Mouse (Mus musculus) heart, embryonic 15.5 days (tissue): ENCODE data around the gene Zfp541. TPM values are rescaled to one million over a fixed set of nuclear protein-coding genes. Genes with fewer than 3 reads are reported as not detected.

Experiments
- ATAC-seq: fragments of 200-750 bp; cut with Nextera tagmentation; replicated peaks from 2 replicates; pipeline ENCODE4 v1.8.0; 2017; ENCODE audit warnings: low read depth, moderate TSS enrichment; ENCODE audit not compliant: insufficient number of reproducible peaks, insufficient read depth, low FRiP score
- H3K27ac ChIP-seq: fragments of 300-500 bp; sonication (generic); 2 replicates; pipeline ENCODE4 v1.5.1; 2015; ENCODE audit warnings: mild to moderate bottlenecking, inconsistent platforms
- H3K27me3 ChIP-seq: fragments of 300-500 bp; sonication (generic); 2 replicates; pipeline ENCODE4 v1.6.1; 2015; ENCODE audit warnings: inconsistent platforms
- H3K36me3 ChIP-seq: fragments of 300-500 bp; sonication (generic); 2 replicates; pipeline ENCODE4 v1.6.1; 2015; ENCODE audit warnings: mild to moderate bottlenecking, inconsistent platforms
- H3K4me1 ChIP-seq: fragments of 300-500 bp; sonication (generic); replicated peaks from 2 replicates; pipeline ENCODE4 v1.6.1; 2015; ENCODE audit warnings: inconsistent platforms
- H3K4me2 ChIP-seq: fragments of 300-500 bp; sonication (generic); 2 replicates; pipeline ENCODE4 v1.6.1; 2015; ENCODE audit warnings: inconsistent platforms, mild to moderate bottlenecking, moderate library complexity
- H3K4me3 ChIP-seq: fragments of 300-500 bp; sonication (generic); 2 replicates; pipeline ENCODE4 v1.5.1; 2015; ENCODE audit warnings: mild to moderate bottlenecking, inconsistent platforms
- H3K9ac ChIP-seq: fragments of 300-500 bp; sonication (generic); 2 replicates; pipeline ENCODE4 v1.6.1; 2015; ENCODE audit warnings: mild to moderate bottlenecking, inconsistent platforms
- H3K9me3 ChIP-seq: fragments of 300-500 bp; sonication (generic); replicated peaks from 2 replicates; pipeline ENCODE4 v1.6.1; 2016; ENCODE audit warnings: inconsistent platforms
- WGBS: fragments of 180-500 bp; shearing (Covaris S2); methylation state at CpG from one replicate; pipeline ENCODE4 v1.1.7; 2015; ENCODE audit warnings: mixed read lengths; 5-methylcytosine and 5-hydroxymethylcytosine counted together
- polyA plus RNA-seq: library from polyadenylated mRNA; unstranded; fragments of >200 nt; fragmentation: Nextera tagmentation; extraction: Ambion mirVana; gene quantifications from 2 replicates; pipeline ENCODE4 v1.2.1, GENCODE M21; 2015

Gene Zfp541
- polyA plus RNA-seq = not detected in 2 replicates

DNA sequence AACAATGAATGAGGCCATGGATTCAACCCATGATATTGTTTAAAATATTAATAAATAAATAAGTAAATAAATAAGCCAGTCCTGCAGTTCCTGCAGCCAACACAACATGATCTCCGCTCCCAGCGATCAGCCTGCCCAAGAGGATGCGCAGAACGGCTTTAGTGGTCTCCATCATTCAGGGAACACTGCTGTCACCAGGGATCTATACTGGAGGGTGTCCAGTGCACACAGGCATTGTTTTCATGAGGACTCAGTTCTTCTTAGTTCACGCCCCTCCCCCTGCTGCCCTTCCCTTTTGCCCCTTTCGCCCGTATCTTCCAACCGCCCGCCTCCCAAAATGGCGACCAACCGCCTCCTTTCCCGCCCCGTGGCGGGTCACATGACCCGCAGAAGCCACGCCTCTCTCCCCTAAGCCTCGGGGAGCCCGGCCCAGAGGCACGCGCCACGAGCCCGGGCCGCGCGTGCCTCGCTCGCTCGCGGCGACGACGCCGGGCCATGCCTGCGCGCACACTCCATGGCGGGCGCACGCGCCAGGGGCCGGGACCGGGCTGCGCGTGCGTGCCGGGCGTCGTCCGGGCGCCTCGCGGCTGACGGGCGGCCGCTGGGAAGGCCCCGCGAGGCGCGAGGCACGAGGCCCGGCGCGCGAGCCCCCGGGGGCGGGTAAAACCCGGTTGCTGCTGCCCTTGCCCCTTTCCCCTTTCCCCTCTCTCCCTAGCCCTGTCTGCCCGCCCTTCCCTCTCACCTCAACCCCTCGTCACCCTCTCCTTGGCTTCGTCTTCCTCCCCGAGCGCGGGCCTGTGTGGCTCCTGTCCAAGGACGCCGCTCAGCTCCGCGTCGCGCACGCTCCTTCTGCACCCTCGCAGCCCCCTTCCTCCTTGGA lies at the start of gene Zfp541:
Zfp541 (plus strand) TSS at position 596 of the 880 bp plus-strand sequence.
- H3K4me3 ChIP-seq = 0 out of 2 replicates have a peak within 1 kb of the TSS, but pooled peaks have one; percentile 8
- no peak for ATAC-seq
- 36% methylated on average over 80 of the region's 80 CpGs for WGBS
- 0 out of 2 replicates have a peak, but pooled peaks cover 2% of the 10 kb centered on the region for H3K4me1 ChIP-seq
- H3K4me2 ChIP-seq = peak within 1 kb of the TSS; percentile 38
- H3K27me3 ChIP-seq = peaks cover 24% of the 10 kb centered on the region
- H3K9ac ChIP-seq = no peak within 1 kb of the TSS
- H3K36me3 ChIP-seq = no peaks in the 10 kb centered on the region
- no peaks in the 10 kb centered on the region; the same call in 1 of the 2 replicates for H3K9me3 ChIP-seq
- no peak within 1 kb of the TSS for H3K27ac ChIP-seq

DNA sequence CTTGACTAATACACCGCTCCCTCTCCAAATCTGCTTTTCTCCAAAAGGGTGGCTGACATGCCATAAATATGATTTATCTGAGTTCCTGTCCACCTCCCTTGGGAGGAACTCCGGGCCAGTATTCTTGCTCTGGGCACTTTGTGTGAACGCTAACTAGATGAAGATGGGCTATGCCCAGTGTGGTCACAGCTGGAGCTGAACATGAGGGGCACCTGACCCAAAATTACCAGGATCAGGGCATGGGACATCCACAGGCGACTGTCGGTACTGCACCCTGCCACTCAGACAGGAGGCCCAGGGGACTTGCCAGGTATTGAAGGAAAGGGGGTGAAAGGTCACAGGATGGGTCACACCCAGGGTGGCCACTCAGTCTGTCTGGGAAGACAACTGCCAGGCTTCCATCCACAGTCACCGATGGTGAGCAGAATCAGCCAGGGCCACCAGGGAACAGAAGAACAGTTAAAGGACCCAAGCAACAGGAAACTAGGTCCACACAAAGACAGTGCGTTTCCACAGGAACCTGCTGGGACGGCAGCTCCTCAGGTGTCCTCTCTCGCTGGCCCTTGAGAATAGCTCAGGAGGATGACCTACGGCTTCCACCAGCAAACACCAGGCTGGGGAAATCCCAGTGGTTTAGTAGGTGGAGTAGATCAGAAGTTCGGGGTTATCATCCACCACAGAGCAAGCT lies 48.9 kb upstream of the Zfp541 start:
- Histone ChIP-seq H3K4me2 (no peak overlapping the region), H3K4me3 (no peak overlapping the region), H3K36me3 (no peaks in the 10 kb centered on the region), H3K4me1 (peaks cover 40% of the 10 kb centered on the region), H3K27ac (no peak overlapping the region), H3K9ac (no peak overlapping the region), H3K27me3 (no peaks in the 10 kb centered on the region), H3K9me3 (no peaks in the 10 kb centered on the region)
- no peak for ATAC-seq
- WGBS = 76% methylated on average over 11 of the region's 11 CpGs

DNA sequence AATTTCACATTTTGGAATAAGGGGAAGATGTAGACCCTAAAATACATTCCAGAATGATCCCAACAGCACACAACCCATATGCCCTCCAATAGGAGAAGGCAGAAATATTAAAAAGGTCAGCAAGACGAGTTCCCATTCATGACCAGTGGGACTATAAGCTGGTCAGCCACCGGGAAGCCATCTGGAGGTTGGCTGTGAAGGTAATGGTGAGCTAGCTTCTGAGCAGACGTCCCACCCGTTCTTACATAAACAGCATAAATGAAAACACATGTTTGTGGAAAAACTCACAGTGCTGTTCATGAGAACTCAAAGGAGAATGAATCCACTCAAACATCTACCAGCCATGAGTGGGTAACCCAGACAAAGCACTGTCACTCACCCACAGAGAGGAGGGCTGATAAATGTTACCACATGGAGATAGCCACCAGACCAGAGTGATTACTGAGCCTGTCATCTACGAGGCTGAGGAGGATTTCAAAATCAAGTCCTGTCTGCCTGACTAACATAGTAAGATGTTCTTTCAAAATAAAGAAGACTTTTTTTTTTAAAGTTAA lies 47.8 kb upstream of the Zfp541 start:
- Histone ChIP-seq H3K4me2 (no peak overlapping the region), H3K9ac (no peak overlapping the region), H3K27ac (no peak overlapping the region), H3K9me3 (no peaks in the 10 kb centered on the region), H3K36me3 (no peaks in the 10 kb centered on the region), H3K4me3 (no peak overlapping the region), H3K4me1 (peaks cover 40% of the 10 kb centered on the region), H3K27me3 (no peaks in the 10 kb centered on the region)
- 75% methylated on average over 5 of the region's 5 CpGs for WGBS
- no peak for ATAC-seq

DNA sequence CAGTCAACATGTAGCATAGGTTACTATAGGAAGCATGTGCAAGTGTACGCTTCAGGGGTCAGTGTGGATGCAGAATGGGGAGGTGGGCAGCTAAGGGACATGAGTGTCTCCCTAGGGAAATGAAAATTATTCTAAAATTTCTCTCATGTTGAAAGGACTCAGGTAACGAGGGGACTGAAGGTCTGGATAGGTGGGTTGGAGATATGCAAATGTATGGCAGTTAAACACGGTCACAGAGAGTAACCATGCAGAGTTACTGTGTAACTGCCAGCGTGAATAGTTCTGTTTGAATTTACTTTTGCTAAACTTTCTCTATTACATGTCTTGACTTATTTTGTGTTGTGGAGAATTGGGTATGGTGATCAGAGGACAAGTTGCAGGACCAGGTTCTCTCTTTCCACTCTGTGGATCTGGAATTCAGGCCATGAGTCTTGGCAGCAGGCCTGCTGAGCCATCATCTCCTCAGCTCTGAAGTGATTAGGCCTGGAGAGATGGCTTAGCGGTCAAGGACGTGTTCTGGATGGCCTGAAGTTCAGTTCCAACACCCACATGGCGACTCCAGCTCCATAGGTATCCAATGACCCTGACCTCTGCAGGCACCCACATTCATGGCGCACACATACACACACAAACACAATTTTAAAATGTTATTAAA lies 47.0 kb upstream of the Zfp541 start:
- no peaks in the 10 kb centered on the region for H3K27me3 ChIP-seq
- H3K9ac ChIP-seq = no peak overlapping the region
- WGBS = 68% methylated on average over 8 of the region's 8 CpGs
- no peak overlapping the region for H3K4me2 ChIP-seq
- no peak; the same call in 1 of the 2 replicates for ATAC-seq
- H3K9me3 ChIP-seq = no peaks in the 10 kb centered on the region
- H3K4me1 ChIP-seq = peaks cover 44% of the 10 kb centered on the region
- no peaks in the 10 kb centered on the region for H3K36me3 ChIP-seq
- no peak overlapping the region for H3K4me3 ChIP-seq
- H3K27ac ChIP-seq = peak overlapping the region; percentile 56

DNA sequence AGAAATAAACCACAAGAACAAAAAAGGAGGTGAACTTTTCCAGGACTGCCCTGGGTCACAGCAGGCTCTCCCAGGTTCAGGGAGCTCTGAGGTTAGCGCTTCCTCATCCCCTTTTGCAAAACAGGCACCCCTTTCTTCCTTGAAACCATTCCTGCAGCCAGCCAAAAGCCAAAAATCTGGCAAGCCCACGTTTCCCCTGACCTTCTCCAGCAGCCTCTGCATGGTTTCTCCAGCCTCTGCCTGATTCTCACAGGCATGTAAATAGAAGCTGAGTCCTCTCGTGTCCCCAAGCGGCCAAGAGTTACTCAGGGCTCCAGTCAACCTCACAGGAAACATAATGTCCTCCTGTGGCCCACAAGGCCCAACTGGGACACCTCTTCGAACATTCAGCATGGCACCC lies 46.2 kb upstream of the Zfp541 start:
- H3K9me3 ChIP-seq = no peaks in the 10 kb centered on the region
- H3K4me3 ChIP-seq = no peak overlapping the region
- 80% methylated on average over 5 of the region's 5 CpGs for WGBS
- no peaks in the 10 kb centered on the region for H3K27me3 ChIP-seq
- no peak overlapping the region for H3K4me2 ChIP-seq
- H3K9ac ChIP-seq = no peak overlapping the region
- ATAC-seq = no peak
- peaks cover 48% of the 10 kb centered on the region for H3K4me1 ChIP-seq
- peak overlapping the region; percentile 56 for H3K27ac ChIP-seq
- no peaks in the 10 kb centered on the region for H3K36me3 ChIP-seq

DNA sequence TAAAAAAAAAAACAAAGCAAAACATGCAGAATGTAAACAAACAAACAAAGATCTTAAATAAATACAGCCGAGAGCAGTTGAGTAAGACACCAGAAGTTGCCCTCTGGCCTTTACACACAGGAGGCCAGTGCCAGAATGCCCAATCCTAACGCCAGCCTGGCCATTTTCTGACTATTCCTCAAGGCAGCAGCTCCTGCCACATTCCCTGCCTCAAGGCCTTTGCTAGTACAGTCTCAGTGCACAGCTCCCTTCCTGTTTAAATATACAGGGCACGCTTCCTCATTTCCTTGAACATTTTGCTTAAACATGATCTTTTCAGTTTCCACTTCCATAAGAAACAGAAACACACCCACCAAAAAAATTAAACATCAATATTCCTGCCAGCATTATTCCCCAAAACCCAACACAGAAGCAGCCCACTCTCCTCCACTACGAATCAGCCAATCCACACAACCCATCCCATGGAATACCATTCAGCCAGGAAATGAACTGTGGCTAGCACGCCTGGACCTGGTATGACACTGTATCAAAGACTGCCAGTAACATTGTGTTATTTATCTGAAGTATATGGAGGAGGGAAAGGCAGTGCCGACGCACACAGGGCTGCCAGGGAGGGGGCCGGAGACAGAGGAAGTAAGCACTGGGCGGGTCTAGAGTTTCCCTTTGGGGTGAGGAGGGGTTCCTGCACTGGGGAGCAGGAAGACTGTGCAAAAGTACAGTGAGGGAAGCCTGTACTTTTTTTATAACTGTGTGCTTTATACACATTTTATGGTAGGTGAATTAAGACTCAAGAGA lies 43.4 kb upstream of the Zfp541 start:
- Histone ChIP-seq H3K4me2 (no peak overlapping the region), H3K9me3 (no peaks in the 10 kb centered on the region), H3K9ac (no peak overlapping the region), H3K27ac (peak overlapping the region; percentile 33), H3K4me1 (peaks cover 33% of the 10 kb centered on the region), H3K36me3 (no peaks in the 10 kb centered on the region), H3K27me3 (no peaks in the 10 kb centered on the region), H3K4me3 (no peak overlapping the region)
- ATAC-seq = peak; percentile 56; the same call in 1 of the 2 replicates
- WGBS = 69% methylated on average over 9 of the region's 9 CpGs

DNA sequence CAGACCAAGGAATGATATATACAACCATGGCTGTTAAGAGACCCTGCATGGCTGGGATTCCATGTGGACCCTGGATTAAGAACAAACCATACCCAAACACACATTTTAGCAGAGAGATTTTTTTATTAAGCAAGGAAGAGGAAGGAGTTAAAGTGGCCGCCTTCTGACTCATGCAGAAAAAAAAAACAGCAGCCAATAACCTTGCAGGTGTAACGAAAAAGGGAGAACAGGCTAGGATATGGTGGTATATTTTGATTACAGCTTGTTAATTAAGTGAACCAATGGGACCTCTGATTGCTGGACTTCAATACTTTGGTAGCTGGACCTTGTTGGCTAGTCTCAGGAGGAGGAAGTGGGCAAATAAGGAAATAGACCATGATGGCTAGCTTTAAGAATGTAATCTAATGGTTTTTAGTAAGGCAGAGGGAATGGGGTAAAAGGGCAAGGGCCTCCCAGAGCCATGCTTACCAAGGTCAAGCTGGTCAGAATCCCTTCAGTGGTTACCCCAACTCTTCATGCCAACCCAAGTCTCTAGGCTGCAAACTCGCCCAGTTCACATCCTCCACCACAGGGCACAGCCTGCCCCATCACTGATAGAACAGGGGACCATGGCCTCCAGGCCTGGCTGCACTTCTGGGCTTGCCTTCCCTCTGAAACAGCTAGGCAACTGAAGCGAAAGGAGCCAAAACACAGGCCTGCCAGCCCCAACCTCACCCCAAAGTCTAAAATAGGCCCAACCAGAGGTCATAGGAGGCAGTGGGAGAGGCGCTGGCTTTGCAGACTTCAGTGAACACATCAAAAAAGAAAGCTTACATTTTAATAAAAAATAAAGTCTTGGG lies 42.1 kb upstream of the Zfp541 start:
- no peak for ATAC-seq
- H3K36me3 ChIP-seq = no peaks in the 10 kb centered on the region
- H3K9ac ChIP-seq = no peak overlapping the region
- 79% methylated on average over 5 of the region's 5 CpGs for whole genome bisulfite sequencing
- no peaks in the 10 kb centered on the region for H3K9me3 ChIP-seq
- 0 out of 2 replicates have a peak overlapping the region, but pooled peaks have one; percentile 37 for H3K27ac ChIP-seq
- H3K4me2 ChIP-seq = no peak overlapping the region
- no peak overlapping the region for H3K4me3 ChIP-seq
- no peaks in the 10 kb centered on the region for H3K27me3 ChIP-seq
- H3K4me1 ChIP-seq = peaks cover 32% of the 10 kb centered on the region

DNA sequence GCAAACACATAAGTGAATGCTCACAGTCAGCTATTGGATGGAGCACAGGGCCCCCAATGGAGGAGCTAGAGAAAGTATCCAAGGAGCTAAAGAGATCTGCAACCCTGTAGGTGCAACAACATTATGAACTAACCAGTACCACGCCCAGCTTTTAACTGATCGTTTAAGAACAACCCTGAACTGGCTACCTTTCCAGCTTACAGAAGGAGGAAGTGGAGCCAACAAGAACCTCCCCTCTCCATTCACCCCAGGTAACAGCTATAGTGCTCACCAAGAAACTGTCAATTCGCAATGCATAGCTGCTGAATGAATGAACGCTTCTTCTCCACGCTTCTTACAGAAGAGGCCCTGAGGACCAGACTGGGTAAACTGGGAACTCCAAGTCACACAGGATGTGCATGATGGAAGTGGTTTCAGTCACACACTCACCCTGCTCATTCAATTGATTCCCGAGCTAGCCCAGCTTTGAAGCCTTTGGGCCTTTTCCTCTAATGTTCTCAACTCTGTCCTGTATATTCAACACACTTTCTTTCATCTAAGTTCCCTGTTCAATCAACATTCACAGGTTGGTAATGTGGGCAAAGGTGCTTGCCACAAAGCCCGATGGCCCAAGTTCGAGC lies 36.9 kb upstream of the Zfp541 start:
- 86% methylated on average over 8 of the region's 8 CpGs for whole genome bisulfite sequencing
- ATAC-seq = no peak

DNA sequence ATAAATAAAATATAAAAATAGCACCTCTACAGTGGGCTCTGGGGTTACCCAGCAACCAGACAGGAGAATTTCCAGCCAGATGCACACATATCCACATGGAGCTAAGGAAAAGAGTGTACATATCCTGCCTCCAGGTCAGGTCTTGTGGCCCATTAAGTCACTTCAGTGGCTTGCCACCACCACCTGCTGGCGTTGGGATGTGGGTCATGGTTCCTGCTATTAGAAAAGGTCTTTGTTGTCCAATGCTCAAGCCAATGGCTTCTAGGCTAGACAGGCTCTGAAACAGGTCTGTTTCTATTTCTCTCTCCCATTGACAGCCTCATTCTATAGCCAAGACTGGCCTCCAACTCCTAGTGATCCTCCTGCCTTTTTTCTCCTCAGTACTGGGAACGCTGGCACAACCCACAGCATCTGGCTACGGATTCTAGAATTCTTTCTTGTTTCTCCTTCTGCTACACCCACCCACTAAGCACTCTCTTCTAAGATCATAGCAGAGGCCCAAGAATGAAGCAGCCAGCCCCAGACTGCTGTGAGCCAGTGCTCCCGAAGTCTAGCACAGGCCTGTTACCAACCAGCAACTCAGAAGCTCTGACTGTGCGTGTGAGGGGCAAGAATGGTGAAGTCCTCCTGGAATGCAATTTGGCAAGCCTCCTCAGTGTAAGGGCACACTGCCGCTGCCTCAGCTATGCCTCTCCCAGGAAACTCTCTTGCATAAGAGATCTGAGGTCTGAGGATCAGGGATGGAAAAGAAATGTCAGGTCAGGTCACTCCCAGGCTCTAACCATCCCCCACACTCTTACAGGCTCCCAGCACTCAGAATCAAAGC lies 33.3 kb upstream of the Zfp541 start:
- H3K27ac ChIP-seq = peak overlapping the region; percentile 60
- ATAC-seq = 0 out of 2 replicates have a peak, but pooled peaks have one; percentile 40

More for the DNA sequence above, 36.9 kb upstream of the Zfp541 start:
- no peaks in the 10 kb centered on the region for H3K27me3 ChIP-seq
- H3K4me3 ChIP-seq = no peak overlapping the region
- no peaks in the 10 kb centered on the region for H3K36me3 ChIP-seq
- no peak overlapping the region for H3K27ac ChIP-seq
- H3K9me3 ChIP-seq = no peaks in the 10 kb centered on the region
- H3K4me1 ChIP-seq = peaks cover 32% of the 10 kb centered on the region
- no peak overlapping the region for H3K4me2 ChIP-seq
- no peak overlapping the region for H3K9ac ChIP-seq

More for the DNA sequence above, 33.3 kb upstream of the Zfp541 start:
- Histone ChIP-seq H3K4me3 (no peak overlapping the region), H3K9ac (no peak overlapping the region), H3K4me1 (peaks cover 24% of the 10 kb centered on the region), H3K27me3 (no peaks in the 10 kb centered on the region), H3K9me3 (no peaks in the 10 kb centered on the region), H3K4me2 (no peak overlapping the region), H3K36me3 (no peaks in the 10 kb centered on the region)
- WGBS = 67% methylated on average over 6 of the region's 6 CpGs
